Mouse (Mus musculus): Measurements from ENCODE around the gene 0610012G03Rik. TPM values are rescaled to one million over a fixed set of nuclear protein-coding genes. Genes with fewer than 3 reads are reported as not detected.

0610012G03Rik gene
- total RNA-seq, 1 experiment: 27.8 TPM

DNA sequence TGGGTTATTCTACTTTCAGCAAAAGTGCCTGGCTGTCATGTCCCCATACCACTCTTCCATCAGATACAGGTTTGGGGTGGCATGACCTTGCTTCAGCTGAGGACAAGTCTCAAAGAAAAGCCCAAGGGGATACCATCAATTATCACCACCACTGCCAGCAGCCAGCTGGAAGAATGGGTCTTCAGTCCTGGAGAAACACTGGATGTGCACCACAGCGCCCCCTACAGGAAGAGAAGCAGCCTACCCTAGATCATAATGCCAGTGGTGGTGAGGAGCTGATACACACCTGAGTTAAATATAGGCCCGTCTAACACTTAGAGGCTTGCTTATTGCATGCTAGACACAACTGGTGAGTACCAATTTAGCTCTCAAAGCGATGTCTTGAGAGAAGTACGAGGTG is 43.0 kb downstream of the 0610012G03Rik start:
- no peaks in the 10 kb centered on the region for H3K9me3 ChIP-seq (ENCODE audit: control insufficient read depth, insufficient read depth, low read depth, low read length)
- no peak overlapping the region for H3K27ac ChIP-seq (ENCODE audit: insufficient read depth, low read depth, low read length, poor library complexity, severe bottlenecking)
- TF ChIP-seq ZNF384 (IDR thresholded peaks at IDR 0.05; ENCODE audit: low read depth, low read length): no peak
- TF ChIP-seq HCFC1 (IDR thresholded peaks at IDR 0.05; ENCODE audit: borderline replicate concordance, insufficient read depth, low read length): no peak
- no peak for TF ChIP-seq ZC3H11A (IDR thresholded peaks at IDR 0.05; ENCODE audit: borderline replicate concordance, low read depth, low read length)
- TF ChIP-seq CHD2 (IDR thresholded peaks at IDR 0.05; ENCODE audit: low read depth, low read length): no peak
- no peak for TF ChIP-seq MAFK (IDR thresholded peaks at IDR 0.05; ENCODE audit: insufficient read depth, low read depth, low read length)
- H3K9ac ChIP-seq (ENCODE audit: insufficient read depth, low read depth, low read length, poor library complexity, severe bottlenecking): no peak overlapping the region
- peaks cover 0 to 20% of the 10 kb centered on the region in 2 experiments; a peak in 3 of 4 replicates for H3K4me1 ChIP-seq (ENCODE audit: control insufficient read depth in 2 of 2, insufficient read depth in 2 of 2, low read length in 2 of 2, poor library complexity in 1 of 2)
- in situ Hi-C loops (cut with MboI; ENCODE audit: low sequenced_read_pairs in 2 of 2, unreplicated experiment in 2 of 2): no loop called here
- DNase-seq (ENCODE audit: low read depth, low spot score): no peak
- no peaks in the 10 kb centered on the region for H3K36me3 ChIP-seq (ENCODE audit: control insufficient read depth, insufficient read depth, low read length, poor library complexity, severe bottlenecking)
- no peak overlapping the region for H3K4me3 ChIP-seq (ENCODE audit: insufficient read depth in 1 of 2, low read depth in 1 of 2, low read length in 2 of 2, poor library complexity in 1 of 2, severe bottlenecking in 1 of 2)

DNA sequence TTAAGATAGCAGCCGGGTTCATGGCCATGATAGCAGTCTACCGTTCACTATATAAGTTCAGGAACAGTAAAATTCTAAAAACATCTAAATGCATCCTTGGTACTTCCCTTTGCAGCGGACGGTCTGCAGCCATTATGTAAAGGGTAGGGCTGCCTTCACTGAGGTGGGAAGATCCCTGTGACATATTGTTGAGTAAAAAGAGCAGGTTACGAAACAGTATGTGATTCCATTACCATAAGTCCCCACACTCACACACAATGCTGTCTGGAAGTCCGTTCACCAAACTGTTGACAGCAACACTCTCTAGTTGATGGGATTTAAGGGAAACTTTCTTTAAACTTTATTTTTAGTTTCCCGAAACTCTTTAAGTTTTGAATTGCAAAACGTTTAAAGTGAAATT is 45.1 kb downstream of the 0610012G03Rik start:
- no peak for TF ChIP-seq HCFC1 (IDR thresholded peaks at IDR 0.05; ENCODE audit: borderline replicate concordance, insufficient read depth, low read length)
- TF ChIP-seq MAFK (IDR thresholded peaks at IDR 0.05; ENCODE audit: insufficient read depth, low read depth, low read length): no peak
- Histone ChIP-seq H3K4me3 (ENCODE audit: insufficient read depth in 1 of 2, low read depth in 1 of 2, low read length in 2 of 2, poor library complexity in 1 of 2, severe bottlenecking in 1 of 2) (no peak overlapping the region), H3K27ac (ENCODE audit: insufficient read depth, low read depth, low read length, poor library complexity, severe bottlenecking) (no peak overlapping the region), H3K9me3 (ENCODE audit: control insufficient read depth, insufficient read depth, low read depth, low read length) (no peaks in the 10 kb centered on the region), H3K9ac (ENCODE audit: insufficient read depth, low read depth, low read length, poor library complexity, severe bottlenecking) (no peak overlapping the region), H3K4me1 (ENCODE audit: control insufficient read depth in 2 of 2, insufficient read depth in 2 of 2, low read length in 2 of 2, poor library complexity in 1 of 2) (peaks cover 0 to 16% of the 10 kb centered on the region in 2 experiments; a peak in 3 of 4 replicates), H3K36me3 (ENCODE audit: control insufficient read depth, insufficient read depth, low read length, poor library complexity, severe bottlenecking) (no peaks in the 10 kb centered on the region)
- in situ Hi-C loops (cut with MboI; ENCODE audit: low sequenced_read_pairs in 2 of 2, unreplicated experiment in 2 of 2): no loop called here
- DNase-seq (ENCODE audit: low read depth, low spot score): no peak

DNA sequence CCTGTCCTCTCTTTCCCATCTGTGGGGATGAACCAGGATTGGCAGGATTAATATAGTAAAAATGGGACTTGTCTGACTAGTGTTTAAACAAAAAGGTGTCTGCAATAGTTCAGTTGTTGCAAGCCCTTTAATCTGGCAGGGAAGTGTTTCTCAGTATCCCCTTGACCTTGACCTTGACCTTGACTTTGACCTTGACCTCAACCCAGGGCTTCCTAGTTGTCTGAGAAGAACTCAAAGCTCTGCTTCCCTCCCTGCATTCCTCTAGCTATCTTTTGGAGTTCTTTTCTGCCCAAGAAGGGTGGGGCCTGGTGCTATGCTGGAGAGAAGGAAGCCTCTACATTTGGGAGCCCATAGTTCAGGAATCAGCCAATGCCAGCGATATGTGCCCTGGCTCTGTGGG is 46.4 kb downstream of the 0610012G03Rik start:
- Histone ChIP-seq H3K9me3 (ENCODE audit: control insufficient read depth, insufficient read depth, low read depth, low read length) (no peaks in the 10 kb centered on the region), H3K27ac (ENCODE audit: insufficient read depth, low read depth, low read length, poor library complexity, severe bottlenecking) (no peak overlapping the region), H3K4me1 (ENCODE audit: control insufficient read depth in 2 of 2, insufficient read depth in 2 of 2, low read length in 2 of 2, poor library complexity in 1 of 2) (peaks cover 0 to 24% of the 10 kb centered on the region in 2 experiments; a peak in 3 of 4 replicates), H3K36me3 (ENCODE audit: control insufficient read depth, insufficient read depth, low read length, poor library complexity, severe bottlenecking) (no peaks in the 10 kb centered on the region), H3K9ac (ENCODE audit: insufficient read depth, low read depth, low read length, poor library complexity, severe bottlenecking) (no peak overlapping the region), H3K4me3 (ENCODE audit: insufficient read depth in 1 of 2, low read depth in 1 of 2, low read length in 2 of 2, poor library complexity in 1 of 2, severe bottlenecking in 1 of 2) (no peak overlapping the region)
- no peak for DNase-seq (ENCODE audit: low read depth, low spot score)
- TF ChIP-seq MAFK (IDR thresholded peaks at IDR 0.05; ENCODE audit: insufficient read depth, low read depth, low read length): no peak
- in situ Hi-C loops (cut with MboI; ENCODE audit: low sequenced_read_pairs in 2 of 2, unreplicated experiment in 2 of 2): no loop called here

DNA sequence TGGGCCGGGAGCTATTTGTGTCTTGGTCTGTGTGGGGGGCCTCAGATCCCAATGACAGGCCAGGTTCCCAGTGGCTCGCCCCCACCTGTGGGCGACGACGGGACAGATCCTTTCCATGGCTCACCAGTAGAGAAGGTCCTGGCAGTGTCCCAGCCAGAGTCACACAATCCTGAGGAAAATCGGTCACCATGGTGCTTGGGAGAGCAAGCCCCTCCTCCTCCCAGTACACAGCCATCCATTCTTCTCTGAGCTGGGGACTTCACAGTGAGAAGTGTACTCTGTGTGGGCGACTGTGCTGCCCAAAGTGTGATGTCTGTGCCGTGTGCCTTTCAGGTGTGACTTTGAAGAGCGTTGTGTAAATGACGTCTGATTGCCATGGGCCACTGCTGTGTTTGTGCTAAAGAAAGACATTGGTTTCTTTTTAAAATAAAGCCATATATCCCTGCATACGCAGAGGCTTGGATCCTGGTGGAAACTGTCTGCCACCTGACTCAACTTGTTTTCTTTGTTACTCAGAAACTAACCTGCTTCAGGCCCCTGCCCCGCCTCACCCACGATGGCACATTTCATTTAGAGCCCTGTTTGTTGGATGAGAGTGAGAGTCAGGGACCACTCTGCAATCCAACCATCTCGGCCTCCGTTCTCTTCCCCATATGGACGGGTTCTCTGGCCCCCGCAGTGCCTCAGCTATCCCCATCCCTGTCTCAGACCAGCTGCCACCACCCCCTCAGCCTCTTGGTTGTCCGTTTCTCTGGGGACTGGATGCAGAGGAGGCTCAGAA is 49.6 kb downstream of the 0610012G03Rik start:
- Histone ChIP-seq H3K27ac (ENCODE audit: insufficient read depth, low read depth, low read length, poor library complexity, severe bottlenecking) (no peak overlapping the region), H3K9ac (ENCODE audit: insufficient read depth, low read depth, low read length, poor library complexity, severe bottlenecking) (no peak overlapping the region), H3K4me3 (ENCODE audit: insufficient read depth in 1 of 2, low read depth in 1 of 2, low read length in 2 of 2, poor library complexity in 1 of 2, severe bottlenecking in 1 of 2) (no peak overlapping the region), H3K9me3 (ENCODE audit: control insufficient read depth, insufficient read depth, low read depth, low read length) (no peaks in the 10 kb centered on the region), H3K4me1 (ENCODE audit: control insufficient read depth in 2 of 2, insufficient read depth in 2 of 2, low read length in 2 of 2, poor library complexity in 1 of 2) (peaks cover 0 to 18% of the 10 kb centered on the region in 2 experiments; a peak in 3 of 4 replicates), H3K36me3 (ENCODE audit: control insufficient read depth, insufficient read depth, low read length, poor library complexity, severe bottlenecking) (no peaks in the 10 kb centered on the region)
- no peak for TF ChIP-seq ZC3H11A (IDR thresholded peaks at IDR 0.05; ENCODE audit: borderline replicate concordance, low read depth, low read length)
- no peak for TF ChIP-seq ZNF384 (IDR thresholded peaks at IDR 0.05; ENCODE audit: low read depth, low read length)
- no peak for TF ChIP-seq MAFK (IDR thresholded peaks at IDR 0.05; ENCODE audit: insufficient read depth, low read depth, low read length)
- no peak for TF ChIP-seq HCFC1 (IDR thresholded peaks at IDR 0.05; ENCODE audit: borderline replicate concordance, insufficient read depth, low read length)
- no peak for TF ChIP-seq CHD2 (IDR thresholded peaks at IDR 0.05; ENCODE audit: low read depth, low read length)
- no peak for DNase-seq (ENCODE audit: low read depth, low spot score)
- in situ Hi-C loops (cut with MboI; ENCODE audit: low sequenced_read_pairs in 2 of 2, unreplicated experiment in 2 of 2): no loop called here

Other genes starting within 250 kb of the 0610012G03Rik start
- gene Meltf, start 69.7 kb downstream of the 0610012G03Rik start, total RNA-seq (2012; rRNA removed): 0.40 and 0.58 TPM in 2 replicates
- gene Pigz, start 14.6 kb downstream of the 0610012G03Rik start, total RNA-seq (2012; rRNA removed): 0.42 and 0.71 TPM in 2 replicates
- gene Ncbp2, start within 50 bp of the 0610012G03Rik start, total RNA-seq (2012; rRNA removed): 82.0 and 84.4 TPM in 2 replicates
- 12.6 and 16.3 TPM in 2 replicates for gene Senp5, start 54.8 kb upstream of the 0610012G03Rik start, total RNA-seq (2012; rRNA removed)
- gene Pak2, start 130.8 kb upstream of the 0610012G03Rik start, total RNA-seq (2012; rRNA removed): 17.9 and 26.9 TPM in 2 replicates
- 59.5 and 86.2 TPM in 2 replicates for gene Pigx, start 151.2 kb upstream of the 0610012G03Rik start, total RNA-seq (2012; rRNA removed)
- gene Cep19, start 151.3 kb upstream of the 0610012G03Rik start, total RNA-seq (2012; rRNA removed): 8.9 and 11.9 TPM in 2 replicates
- gene Nrros, start 217.1 kb upstream of the 0610012G03Rik start, total RNA-seq (2012; rRNA removed): 6.4 and 7.2 TPM in 2 replicates
- gene Bex6, start 231.3 kb upstream of the 0610012G03Rik start, total RNA-seq (2012; rRNA removed): 1.4 and 1.6 TPM in 2 replicates

Measured in ES-E14 (cell line).